Mouse (Mus musculus): ENCODE results near the gene Ttc28. TPM values are rescaled to one million over a fixed set of nuclear protein-coding genes. Genes with fewer than 3 reads are reported as not detected.

Gene Ttc28
- polyA plus RNA-seq, 1 experiment from 2014 or later, result 12.1 TPM

- no peak for ATAC-seq (ENCODE audit: low FRiP score, low TSS enrichment)
- WGBS, result 86% methylated on average over 4 of the region's 4 CpGs
Measured at GRCm38 (mm10) chr5:110929306-110929705, 49.7 kb downstream of the Ttc28 start.

GRCm38 (mm10) chr5:110936606-110937005, 57.0 kb downstream of the Ttc28 start:
- ATAC-seq (ENCODE audit: low FRiP score, low TSS enrichment), result no peak

More at GRCm38 (mm10) chr5:110929306-110929705, 49.7 kb downstream of the Ttc28 start:
- Histone ChIP-seq H3K4me3 (ENCODE audit: low read length) (no peak overlapping the region), H3K27me3 (ENCODE audit: insufficient read depth, low read length) (no peaks in the 10 kb centered on the region), H3K4me1 (ENCODE audit: insufficient read depth, low read length) (no peaks in the 10 kb centered on the region), H3K9me3 (ENCODE audit: low read length) (peaks cover 3% of the 10 kb centered on the region; the same call in 1 of the 2 replicates), H3K36me3 (ENCODE audit: insufficient read depth, low read length) (no peaks in the 10 kb centered on the region), H3K27ac (ENCODE audit: low read length) (no peak overlapping the region), H3K4me2 (replicated peaks; ENCODE audit: low read depth, low read length) (no peak overlapping the region), H3K9ac (replicated peaks; ENCODE audit: low read length) (no peak overlapping the region)

DNA sequence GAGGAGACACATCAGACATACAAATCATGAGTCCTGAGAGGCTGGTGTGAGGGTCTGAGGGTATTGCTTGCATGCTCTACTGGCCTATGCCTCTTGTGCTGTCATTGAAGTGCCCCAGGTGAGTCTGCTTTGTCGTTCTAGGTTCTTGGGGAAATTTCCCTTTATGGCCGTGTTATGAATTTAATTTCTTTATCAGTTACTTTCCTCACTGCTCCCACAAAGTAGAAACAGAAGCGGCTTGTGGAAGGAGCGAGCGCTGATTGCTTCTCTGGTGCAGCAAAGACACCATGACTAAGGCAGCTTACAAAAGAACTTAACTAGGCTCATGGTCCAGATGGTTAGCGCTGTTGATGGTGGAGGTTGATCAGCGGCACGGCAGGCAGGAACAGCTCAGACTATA, 64.7 kb downstream of the Ttc28 start:
- Histone ChIP-seq H3K4me3 (ENCODE audit: low read length) (no peak overlapping the region), H3K4me2 (replicated peaks; ENCODE audit: low read depth, low read length) (no peak overlapping the region), H3K36me3 (ENCODE audit: insufficient read depth, low read length) (no peaks in the 10 kb centered on the region), H3K9ac (replicated peaks; ENCODE audit: low read length) (no peak overlapping the region), H3K27me3 (ENCODE audit: insufficient read depth, low read length) (no peaks in the 10 kb centered on the region), H3K4me1 (ENCODE audit: insufficient read depth, low read length) (no peaks in the 10 kb centered on the region), H3K9me3 (ENCODE audit: low read length) (no peaks in the 10 kb centered on the region), H3K27ac (ENCODE audit: low read length) (no peak overlapping the region)
- no peak for ATAC-seq (ENCODE audit: low FRiP score, low TSS enrichment)
- WGBS, result 91% methylated on average over 8 of the region's 8 CpGs

More at GRCm38 (mm10) chr5:110936606-110937005, 57.0 kb downstream of the Ttc28 start:
- 45% methylated on average over 5 of the region's 5 CpGs for WGBS
- no peak overlapping the region for H3K9ac ChIP-seq (replicated peaks; ENCODE audit: low read length)
- H3K36me3 ChIP-seq (ENCODE audit: insufficient read depth, low read length), result no peaks in the 10 kb centered on the region
- no peak overlapping the region for H3K4me3 ChIP-seq (ENCODE audit: low read length)
- no peaks in the 10 kb centered on the region for H3K4me1 ChIP-seq (ENCODE audit: insufficient read depth, low read length)
- H3K9me3 ChIP-seq (ENCODE audit: low read length), result peaks cover 3% of the 10 kb centered on the region; the same call in 1 of the 2 replicates
- no peaks in the 10 kb centered on the region for H3K27me3 ChIP-seq (ENCODE audit: insufficient read depth, low read length)
- no peak overlapping the region for H3K27ac ChIP-seq (ENCODE audit: low read length)
- no peak overlapping the region for H3K4me2 ChIP-seq (replicated peaks; ENCODE audit: low read depth, low read length)

- peak; percentile 23; the same call in 1 of the 2 replicates for ATAC-seq (ENCODE audit: low FRiP score, low TSS enrichment)
- Histone ChIP-seq H3K36me3 (ENCODE audit: insufficient read depth, low read length) (no peaks in the 10 kb centered on the region), H3K27me3 (ENCODE audit: insufficient read depth, low read length) (no peaks in the 10 kb centered on the region), H3K4me1 (ENCODE audit: insufficient read depth, low read length) (no peaks in the 10 kb centered on the region), H3K4me3 (ENCODE audit: low read length) (no peak overlapping the region), H3K4me2 (replicated peaks; ENCODE audit: low read depth, low read length) (no peak overlapping the region), H3K27ac (ENCODE audit: low read length) (no peak overlapping the region), H3K9ac (replicated peaks; ENCODE audit: low read length) (no peak overlapping the region), H3K9me3 (ENCODE audit: low read length) (no peaks in the 10 kb centered on the region)
- 72% methylated on average over 12 of the region's 12 CpGs for WGBS
Measured at GRCm38 (mm10) chr5:110948476-110949399, 69.1 kb downstream of the Ttc28 start.

GRCm38 (mm10) chr5:110949791-110950190, 70.2 kb downstream of the Ttc28 start:
- no peak overlapping the region for H3K27ac ChIP-seq (ENCODE audit: low read length)

DNA sequence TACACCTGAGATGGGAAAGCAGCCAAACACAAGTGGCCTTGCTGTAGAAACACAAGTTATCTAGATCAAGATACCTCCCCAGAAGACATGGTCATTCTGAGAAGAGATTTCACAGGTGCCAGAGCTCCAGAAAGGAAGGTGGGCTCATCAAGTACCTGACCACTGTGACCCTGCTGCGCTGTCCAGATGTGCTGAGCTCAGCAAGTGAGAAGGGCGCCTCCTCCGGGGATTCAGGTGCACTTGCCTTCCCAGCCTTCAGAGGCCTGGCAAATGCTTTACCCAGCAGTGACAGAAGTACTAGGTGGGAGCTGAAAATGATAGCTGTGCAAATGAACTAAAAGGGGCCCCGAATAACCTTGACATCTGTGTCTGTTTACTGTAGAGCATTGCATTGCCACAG, 78.6 kb downstream of the Ttc28 start:
- WGBS, result 80% methylated on average over 4 of the region's 4 CpGs
- Histone ChIP-seq H3K27ac (ENCODE audit: low read length) (no peak overlapping the region), H3K9ac (replicated peaks; ENCODE audit: low read length) (no peak overlapping the region), H3K4me2 (replicated peaks; ENCODE audit: low read depth, low read length) (no peak overlapping the region), H3K4me3 (ENCODE audit: low read length) (no peak overlapping the region), H3K9me3 (ENCODE audit: low read length) (no peaks in the 10 kb centered on the region), H3K27me3 (ENCODE audit: insufficient read depth, low read length) (no peaks in the 10 kb centered on the region), H3K4me1 (ENCODE audit: insufficient read depth, low read length) (0 out of 2 replicates have a peak, but pooled peaks cover 2% of the 10 kb centered on the region), H3K36me3 (ENCODE audit: insufficient read depth, low read length) (no peaks in the 10 kb centered on the region)
- ATAC-seq (ENCODE audit: low FRiP score, low TSS enrichment), result no peak

More at GRCm38 (mm10) chr5:110949791-110950190, 70.2 kb downstream of the Ttc28 start:
- Histone ChIP-seq H3K4me2 (replicated peaks; ENCODE audit: low read depth, low read length) (no peak overlapping the region), H3K27me3 (ENCODE audit: insufficient read depth, low read length) (no peaks in the 10 kb centered on the region), H3K9me3 (ENCODE audit: low read length) (no peaks in the 10 kb centered on the region), H3K4me1 (ENCODE audit: insufficient read depth, low read length) (no peaks in the 10 kb centered on the region), H3K4me3 (ENCODE audit: low read length) (no peak overlapping the region), H3K36me3 (ENCODE audit: insufficient read depth, low read length) (no peaks in the 10 kb centered on the region), H3K9ac (replicated peaks; ENCODE audit: low read length) (no peak overlapping the region)
- 53% methylated on average over 3 of the region's 3 CpGs for WGBS
- no peak for ATAC-seq (ENCODE audit: low FRiP score, low TSS enrichment)

DNA sequence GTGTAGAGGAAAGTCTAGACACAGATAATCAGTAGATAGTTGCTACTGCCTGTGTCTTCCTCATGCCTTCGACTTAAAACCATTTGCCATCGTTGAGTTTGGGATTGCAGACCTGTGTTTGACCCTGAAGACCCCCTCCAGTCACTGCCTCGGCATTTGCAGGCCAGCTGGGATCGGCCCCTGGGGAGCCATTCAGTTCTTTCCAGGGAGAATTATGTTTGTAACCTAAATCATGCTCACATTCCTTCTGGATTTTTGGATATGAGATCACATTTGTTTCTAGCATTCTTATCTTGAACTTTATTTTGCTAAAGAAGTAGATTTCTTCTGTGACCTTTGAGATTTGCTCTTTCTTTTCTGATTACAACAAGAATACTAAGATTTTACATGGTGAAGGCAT, 80.5 kb downstream of the Ttc28 start:
- no peak overlapping the region for H3K9ac ChIP-seq (replicated peaks; ENCODE audit: low read length)
- H3K27me3 ChIP-seq (ENCODE audit: insufficient read depth, low read length), result no peaks in the 10 kb centered on the region
- 0 out of 2 replicates have a peak, but pooled peaks cover 2% of the 10 kb centered on the region for H3K4me1 ChIP-seq (ENCODE audit: insufficient read depth, low read length)
- no peaks in the 10 kb centered on the region for H3K36me3 ChIP-seq (ENCODE audit: insufficient read depth, low read length)
- H3K9me3 ChIP-seq (ENCODE audit: low read length), result no peaks in the 10 kb centered on the region
- no peak overlapping the region for H3K4me2 ChIP-seq (replicated peaks; ENCODE audit: low read depth, low read length)
- WGBS, result 37% methylated on average over 4 of the region's 4 CpGs
- ATAC-seq (ENCODE audit: low FRiP score, low TSS enrichment), result no peak
- H3K4me3 ChIP-seq (ENCODE audit: low read length), result no peak overlapping the region
- no peak overlapping the region for H3K27ac ChIP-seq (ENCODE audit: low read length)

DNA sequence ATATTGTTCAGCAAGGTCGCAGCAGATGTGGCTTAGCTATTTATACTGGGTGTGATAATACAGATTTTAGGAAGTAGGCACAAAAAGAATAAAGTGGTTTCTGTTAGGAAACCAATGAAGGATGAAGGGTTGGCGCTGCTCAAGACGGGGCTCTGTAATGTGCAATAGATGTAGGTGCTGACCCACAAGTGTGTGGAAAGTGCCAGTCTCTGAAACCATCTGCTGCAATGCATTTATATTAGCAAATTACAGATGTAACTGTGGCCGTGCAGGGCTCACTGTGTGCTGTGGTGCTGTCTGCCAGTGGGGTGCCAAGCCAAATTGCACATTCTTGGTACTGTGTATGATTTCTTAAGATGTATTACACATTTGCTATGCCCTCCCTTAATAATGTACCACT, 81.3 kb downstream of the Ttc28 start:
- 81% methylated on average over 4 of the region's 4 CpGs for WGBS
- H3K9me3 ChIP-seq (ENCODE audit: low read length), result no peaks in the 10 kb centered on the region
- no peak overlapping the region for H3K4me3 ChIP-seq (ENCODE audit: low read length)
- no peaks in the 10 kb centered on the region for H3K27me3 ChIP-seq (ENCODE audit: insufficient read depth, low read length)
- H3K9ac ChIP-seq (replicated peaks; ENCODE audit: low read length), result no peak overlapping the region
- no peak for ATAC-seq (ENCODE audit: low FRiP score, low TSS enrichment)
- no peak overlapping the region for H3K27ac ChIP-seq (ENCODE audit: low read length)
- H3K4me1 ChIP-seq (ENCODE audit: insufficient read depth, low read length), result 0 out of 2 replicates have a peak, but pooled peaks cover 2% of the 10 kb centered on the region
- H3K36me3 ChIP-seq (ENCODE audit: insufficient read depth, low read length), result no peaks in the 10 kb centered on the region
- no peak overlapping the region for H3K4me2 ChIP-seq (replicated peaks; ENCODE audit: low read depth, low read length)

DNA sequence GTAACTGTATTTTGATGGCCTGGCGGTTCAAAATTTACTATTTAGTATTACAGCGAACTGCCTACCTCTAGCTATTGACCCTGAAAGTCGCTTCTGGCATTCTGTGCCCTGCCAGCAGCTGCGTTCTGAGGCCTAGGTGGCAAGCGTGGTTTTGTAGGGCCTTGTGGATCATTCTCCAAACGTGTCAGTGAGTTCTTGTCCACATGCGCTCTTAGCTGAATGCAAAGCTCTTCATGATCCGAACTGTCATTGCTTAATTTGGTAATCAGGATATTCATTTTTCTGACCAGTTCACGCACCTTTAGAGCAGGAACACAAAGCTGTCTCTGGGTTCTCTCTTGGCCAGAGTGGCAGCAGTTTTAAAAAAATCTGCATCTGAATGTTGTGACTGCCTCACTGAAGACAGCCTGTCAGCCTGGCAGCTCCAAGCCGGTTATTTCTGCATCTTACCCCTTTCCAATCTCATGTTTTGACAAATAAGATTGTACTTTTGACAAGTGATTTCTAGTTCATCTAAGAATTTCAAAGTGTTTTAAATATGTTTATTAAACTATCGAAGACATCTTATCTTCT, 88.0 kb downstream of the Ttc28 start:
- 77% methylated on average over 11 of the region's 11 CpGs for WGBS
- Histone ChIP-seq H3K9ac (replicated peaks; ENCODE audit: low read length) (no peak overlapping the region), H3K27me3 (ENCODE audit: insufficient read depth, low read length) (no peaks in the 10 kb centered on the region), H3K36me3 (ENCODE audit: insufficient read depth, low read length) (no peaks in the 10 kb centered on the region), H3K27ac (ENCODE audit: low read length) (no peak overlapping the region), H3K4me3 (ENCODE audit: low read length) (no peak overlapping the region), H3K4me2 (replicated peaks; ENCODE audit: low read depth, low read length) (no peak overlapping the region), H3K4me1 (ENCODE audit: insufficient read depth, low read length) (no peaks in the 10 kb centered on the region), H3K9me3 (ENCODE audit: low read length) (no peaks in the 10 kb centered on the region)
- no peak for ATAC-seq (ENCODE audit: low FRiP score, low TSS enrichment)

DNA sequence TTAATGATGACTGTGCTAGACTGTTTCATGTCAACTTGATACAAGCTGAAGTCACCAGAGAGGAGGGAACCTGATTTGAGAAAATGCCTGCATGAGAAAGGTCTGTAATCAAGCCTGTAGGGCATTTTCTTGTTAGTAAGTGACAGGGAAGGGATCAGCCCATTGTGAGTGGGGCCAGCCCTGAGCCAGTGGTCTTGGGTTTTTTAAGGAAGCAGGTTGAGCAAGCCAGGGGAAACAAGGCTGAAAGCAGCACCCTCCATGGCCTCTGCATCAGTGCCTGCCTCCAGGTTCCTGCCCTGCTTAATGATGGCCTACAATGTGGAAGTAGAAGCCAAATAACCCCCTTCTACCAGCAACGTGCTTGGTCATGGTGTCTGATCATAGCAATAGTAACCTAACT, 89.0 kb downstream of the Ttc28 start:
- WGBS, result 76% methylated on average over 1 of the region's 1 CpGs
- Histone ChIP-seq H3K4me3 (ENCODE audit: low read length) (no peak overlapping the region), H3K9ac (replicated peaks; ENCODE audit: low read length) (no peak overlapping the region), H3K27ac (ENCODE audit: low read length) (no peak overlapping the region), H3K4me2 (replicated peaks; ENCODE audit: low read depth, low read length) (no peak overlapping the region), H3K4me1 (ENCODE audit: insufficient read depth, low read length) (no peaks in the 10 kb centered on the region), H3K9me3 (ENCODE audit: low read length) (no peaks in the 10 kb centered on the region), H3K36me3 (ENCODE audit: insufficient read depth, low read length) (no peaks in the 10 kb centered on the region), H3K27me3 (ENCODE audit: insufficient read depth, low read length) (no peaks in the 10 kb centered on the region)
- ATAC-seq (ENCODE audit: low FRiP score, low TSS enrichment), result no peak

Measured in kidney, embryonic 16.5 days (tissue).